26 mouse cellular contexts compared by ENCODE assay signal in genomic region chr4:41447595-41447994, GRCm38 (mm10). TPM values are rescaled to one million over a fixed set of nuclear protein-coding genes. Genes with fewer than 3 reads are reported as not detected.
"Had no signal": no experiment of that assay in that cellular context is flagged by ENCODE, and none has a peak within 500 bp of the region (broad histone marks: within the 10 kb centered on the region; RNA-seq: fewer than 3 reads in every experiment).

No protein-coding gene starts in this region.

- DNase-seq: cerebellum, adult 8-10 months; cerebellum, adult 9-10 months; cerebellum, adult 9-11 months; cerebellum, postnatal 10 days; cerebellum, postnatal 14 days; cerebellum, postnatal 25 days; cerebellum, postnatal 36 days; embryo, embryonic 11 days; forebrain, postnatal 0 days; gastrocnemius, adult 2 months; gastrocnemius, postnatal 10 days; gastrocnemius, postnatal 14 days; gastrocnemius, postnatal 25 days; gastrocnemius, postnatal 36 days; heart, adult 11 months; heart, adult 18-20 months; heart, adult 2 months had no signal

- H3K36me3 ChIP-seq: forebrain, embryonic 15.5 days had no signal

- H3K4me2 ChIP-seq: embryonic facial prominence, embryonic 12.5 days; embryonic facial prominence, embryonic 13.5 days; embryonic facial prominence, embryonic 15.5 days; forebrain, embryonic 12.5 days; forebrain, embryonic 13.5 days; forebrain, embryonic 15.5 days had no signal

- H3K27me3 ChIP-seq: embryonic facial prominence, embryonic 12.5 days; embryonic facial prominence, embryonic 13.5 days; embryonic facial prominence, embryonic 15.5 days; forebrain, embryonic 12.5 days; forebrain, embryonic 13.5 days; forebrain, embryonic 15.5 days had no signal

- H3K4me3 ChIP-seq: embryonic facial prominence, embryonic 10.5 days; embryonic facial prominence, embryonic 12.5 days; embryonic facial prominence, embryonic 13.5 days; embryonic facial prominence, embryonic 15.5 days; erythroblast, embryonic 14.5 days; forebrain, embryonic 10.5 days; forebrain, embryonic 12.5 days; forebrain, embryonic 13.5 days; forebrain, embryonic 15.5 days; gastrocnemius, adult 2 months; heart, adult 2 months had no signal

RNA-seq across cellular contexts. Expression of gene AI464131, which starts 55.3 kb away (rescaled TPM):
- polyA plus RNA-seq: erythroblast, embryonic 14.5 days had no signal
